Mouse (Mus musculus): ENCODE data around the gene Cdk10.
A peak's percentile ranks its signal among the peaks of the same experiment; 100 is the strongest.

- TF ChIP-seq POLR2A (IDR thresholded peaks at IDR 0.05; ENCODE audit: extremely low read depth, insufficient read depth, low read length), result no peak
- peak; percentile 84 for TF ChIP-seq CTCF (IDR thresholded peaks at IDR 0.05; ENCODE audit: low read depth, low read length)
Measured at GRCm38 (mm10) chr8:123243053-123243452, 18.4 kb downstream of the Cdk10 start.
